Mouse (Mus musculus) erythroblast, embryonic 14.5 days (primary cell): ENCODE results near the gene Srpk3. TPM values are rescaled to one million over a fixed set of nuclear protein-coding genes. Genes with fewer than 3 reads are reported as not detected.

Source experiments
- H3K27me3 ChIP-seq: 2 replicates; pipeline ENCODE4 v1.6.1; 2012; ENCODE audit warnings: inconsistent platforms; ENCODE audit not compliant: control insufficient read depth
- H3K36me3 ChIP-seq: 2 replicates; pipeline ENCODE4 v1.6.1; 2012; ENCODE audit warnings: mild to moderate bottlenecking, inconsistent platforms; ENCODE audit not compliant: control insufficient read depth
- H3K4me1 ChIP-seq: 2 replicates; pipeline ENCODE4 v1.6.1; 2012; ENCODE audit warnings: inconsistent platforms; ENCODE audit not compliant: control insufficient read depth
- H3K4me3 ChIP-seq: replicated peaks from 2 replicates; pipeline ENCODE3; 2012; ENCODE audit warnings: moderate library complexity, mild to moderate bottlenecking, inconsistent platforms
- H3K9me3 ChIP-seq: 2 replicates; pipeline ENCODE4 v1.6.1; 2012; ENCODE audit warnings: low read length, inconsistent platforms, mixed read lengths; ENCODE audit not compliant: control insufficient read depth
- GATA1 ChIP-seq: IDR thresholded peaks from 2 replicates; pipeline ENCODE4 v1.6.1; 2012; ENCODE audit warnings: low read length, inconsistent platforms, mixed read lengths
- TAL1 ChIP-seq: IDR thresholded peaks from 3 replicates; pipeline ENCODE4 v1.6.1; 2012; ENCODE audit warnings: low read length, inconsistent platforms, mixed read lengths
- polyA plus RNA-seq: library from polyadenylated mRNA; stranded (reverse); fragments of >175 nt; gene quantifications from 2 replicates; pipeline ENCODE4 v1.2.3, GENCODE M21; 2012

Gene Srpk3
- polyA plus RNA-seq, 1 experiment, result not detected

GRCm38 (mm10) chrX:73758611-73759290 lies 15.5 kb upstream of the Srpk3 start:
- no peaks in the 10 kb centered on the region for H3K4me1 ChIP-seq
- H3K27me3 ChIP-seq, result peaks cover 5% of the 10 kb centered on the region; the same call in 1 of the 2 replicates
- no peak overlapping the region for H3K4me3 ChIP-seq
- H3K9me3 ChIP-seq, result no peaks in the 10 kb centered on the region
- TF ChIP-seq TAL1 (no peak), GATA1 (no peak)
- no peaks in the 10 kb centered on the region for H3K36me3 ChIP-seq

GRCm38 (mm10) chrX:73765311-73765710 lies 8.9 kb upstream of the Srpk3 start:
- H3K4me3 ChIP-seq, result no peak overlapping the region
- TF ChIP-seq GATA1, result no peak
- no peak for TF ChIP-seq TAL1
- no peaks in the 10 kb centered on the region for H3K9me3 ChIP-seq
- no peaks in the 10 kb centered on the region; the same call in 1 of the 2 replicates for H3K27me3 ChIP-seq
- H3K4me1 ChIP-seq, result no peaks in the 10 kb centered on the region
- no peaks in the 10 kb centered on the region for H3K36me3 ChIP-seq

DNA sequence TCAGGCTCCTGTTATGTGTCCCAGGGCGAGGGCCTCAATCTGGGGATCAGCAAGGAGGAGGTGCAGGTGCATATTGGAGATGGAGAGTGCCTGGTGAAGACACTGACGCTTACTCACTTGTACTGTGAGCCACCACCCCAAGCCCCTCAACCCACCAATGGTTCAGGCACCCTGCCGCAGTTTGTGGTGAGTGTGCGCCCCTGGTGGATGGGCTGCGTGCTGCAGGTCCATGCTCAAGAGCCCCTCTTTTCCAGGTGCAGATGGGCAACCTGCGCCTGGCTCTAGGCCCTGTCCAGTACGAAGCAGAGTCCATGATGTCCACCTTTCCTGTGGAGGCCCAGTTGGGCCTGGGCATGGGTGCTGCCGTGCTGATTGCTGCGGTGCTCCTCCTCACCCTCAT lies 6.9 kb upstream of the Srpk3 start:
- Histone ChIP-seq H3K4me3 (no peak overlapping the region), H3K4me1 (no peaks in the 10 kb centered on the region), H3K27me3 (no peaks in the 10 kb centered on the region; the same call in 1 of the 2 replicates), H3K36me3 (no peaks in the 10 kb centered on the region), H3K9me3 (no peaks in the 10 kb centered on the region)
- no peak for TF ChIP-seq TAL1
- TF ChIP-seq GATA1, result no peak

GRCm38 (mm10) chrX:73774802-73775483 lies 738 bp downstream of the Srpk3 start:
- Histone ChIP-seq H3K4me3 (no peak overlapping the region), H3K9me3 (no peaks in the 10 kb centered on the region)
- no peak for TF ChIP-seq TAL1
- TF ChIP-seq GATA1, result no peak

DNA sequence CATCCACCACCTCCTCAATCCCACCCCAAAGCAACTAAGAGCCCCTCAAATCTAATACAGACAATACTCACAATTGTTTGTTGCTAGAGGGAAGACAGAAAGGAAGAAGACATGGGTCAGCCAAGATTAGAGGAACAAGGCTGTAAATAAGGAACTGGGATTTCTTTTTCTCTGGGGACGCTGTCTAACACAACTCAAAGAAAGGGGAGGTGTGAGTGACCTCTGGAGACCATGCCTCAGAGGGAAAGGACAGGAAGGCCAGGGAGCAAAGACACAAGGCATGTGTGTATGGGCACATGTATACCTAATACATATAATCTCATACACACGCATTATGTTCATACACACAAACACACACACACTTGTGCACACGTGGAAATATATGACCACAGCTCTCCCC lies 8.0 kb downstream of the Srpk3 start:
- Histone ChIP-seq H3K4me3 (no peak overlapping the region), H3K27me3 (peaks cover 9% of the 10 kb centered on the region), H3K36me3 (peaks cover 64% of the 10 kb centered on the region), H3K4me1 (peaks cover 13% of the 10 kb centered on the region), H3K9me3 (peaks cover 10% of the 10 kb centered on the region)
- TF ChIP-seq TAL1 (no peak), GATA1 (no peak)

More at GRCm38 (mm10) chrX:73774802-73775483, 738 bp downstream of the Srpk3 start:
- no peaks in the 10 kb centered on the region for H3K4me1 ChIP-seq
- peaks cover 40% of the 10 kb centered on the region for H3K36me3 ChIP-seq
- H3K27me3 ChIP-seq, result peaks cover 8% of the 10 kb centered on the region

DNA sequence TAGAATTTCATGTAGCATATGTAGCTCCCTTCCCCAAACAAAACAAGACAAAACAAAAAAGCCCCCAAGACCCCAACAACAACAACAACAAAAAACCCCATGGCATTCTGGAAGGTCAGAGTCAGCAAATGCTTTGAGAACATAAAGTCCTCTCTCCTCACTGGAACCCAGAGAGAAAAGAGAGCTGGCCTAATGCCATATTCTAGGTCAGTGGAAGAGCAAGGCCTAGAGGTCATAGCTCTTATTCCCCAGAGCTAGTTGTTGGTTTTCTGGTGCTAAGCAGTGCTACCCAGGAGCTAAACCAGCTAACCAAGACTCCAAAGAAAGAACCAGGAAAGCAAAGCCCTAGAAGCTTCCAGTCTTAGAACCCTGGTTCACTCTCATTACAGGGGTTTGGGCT lies 11.5 kb downstream of the Srpk3 start:
- Histone ChIP-seq H3K4me1 (peaks cover 35% of the 10 kb centered on the region), H3K36me3 (peaks cover 52% of the 10 kb centered on the region), H3K4me3 (peak overlapping the region; percentile 91), H3K9me3 (peaks cover 13% of the 10 kb centered on the region), H3K27me3 (peaks cover 12% of the 10 kb centered on the region)
- TF ChIP-seq TAL1 (no peak), GATA1 (no peak)

DNA sequence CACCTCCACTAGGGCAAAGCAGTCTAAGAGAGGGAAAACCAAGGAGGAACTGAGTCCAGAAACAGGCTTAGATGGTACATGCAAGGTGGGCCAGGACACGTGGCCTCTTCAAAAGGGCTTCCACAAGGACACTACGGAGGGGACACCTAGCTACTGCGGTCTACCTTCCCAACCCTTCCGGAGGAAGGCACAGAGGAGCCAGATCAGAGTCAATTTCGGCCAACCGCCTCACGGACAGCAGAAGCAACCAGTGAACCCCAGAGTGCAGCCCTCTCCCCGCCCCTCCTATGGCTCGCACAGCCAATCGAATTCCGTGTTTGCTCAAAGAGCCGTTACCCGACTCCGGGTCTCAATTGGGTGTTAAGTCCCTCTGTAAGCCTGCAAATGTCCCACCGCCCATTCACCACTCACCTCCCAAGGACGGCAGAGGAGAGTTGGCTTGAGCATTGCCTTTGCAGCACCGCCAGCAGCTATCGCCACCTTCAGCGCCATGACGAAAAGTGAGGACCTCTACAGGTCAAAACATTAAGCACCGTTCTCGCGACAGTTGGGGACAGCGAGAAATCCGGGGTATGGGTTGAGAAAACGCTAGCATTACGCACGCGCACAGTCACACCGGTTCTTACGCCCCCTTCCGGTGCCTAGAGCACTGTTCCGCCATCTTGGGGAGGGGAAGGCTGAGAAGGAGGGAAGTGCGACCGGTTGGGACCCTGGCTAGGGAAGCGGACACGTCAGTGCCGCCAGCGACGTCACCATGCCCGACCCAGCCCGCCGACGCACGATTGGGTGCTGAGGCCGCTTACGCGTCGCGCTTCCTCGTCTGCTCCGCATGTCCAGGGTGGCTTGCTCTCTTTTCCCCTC lies 12.4 kb downstream of the Srpk3 start, which contains the start of the genes Idh3g and Ssr4:
Idh3g (minus strand) TSS at position 534 of the 861 bp plus-strand sequence.
Ssr4 (plus strand) TSS at position 665 of the 861 bp plus-strand sequence.
- Histone ChIP-seq H3K36me3 (peaks cover 52% of the 10 kb centered on the region), H3K9me3 (peaks cover 13% of the 10 kb centered on the region), H3K27me3 (peaks cover 12% of the 10 kb centered on the region), H3K4me3 (peak within 1 kb of the TSS; percentile 91), H3K4me1 (peaks cover 35% of the 10 kb centered on the region)
- TF ChIP-seq TAL1 (no peak), GATA1 (no peak)

DNA sequence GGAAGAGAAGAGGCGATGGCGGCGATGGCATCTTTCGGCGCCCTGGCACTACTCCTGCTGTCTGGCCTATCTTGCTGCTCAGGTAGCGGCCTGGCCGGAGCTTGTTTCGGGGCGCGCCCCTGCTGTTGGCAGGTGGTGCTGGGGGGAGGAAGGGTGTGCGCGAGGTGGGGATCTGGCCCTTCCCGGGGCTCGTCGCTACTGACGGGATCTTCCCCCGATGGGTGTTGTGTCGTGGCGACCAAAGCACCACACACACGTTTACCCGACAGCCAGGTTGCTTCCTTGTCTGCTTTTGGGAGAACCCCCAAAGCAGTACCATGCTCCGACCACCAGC lies 13.0 kb downstream of the Srpk3 start:
- peaks cover 12% of the 10 kb centered on the region for H3K27me3 ChIP-seq
- no peak for TF ChIP-seq GATA1
- TF ChIP-seq TAL1, result no peak
- H3K36me3 ChIP-seq, result peaks cover 51% of the 10 kb centered on the region
- peaks cover 13% of the 10 kb centered on the region for H3K9me3 ChIP-seq
- H3K4me1 ChIP-seq, result peaks cover 35% of the 10 kb centered on the region
- peak overlapping the region; percentile 91 for H3K4me3 ChIP-seq
